Mouse (Mus musculus) erythroblast, adult 5-6 weeks (primary cell): ENCODE results near the gene Col6a6. TPM values are rescaled to one million over a fixed set of nuclear protein-coding genes. Genes with fewer than 3 reads are reported as not detected.
"Not testable (repeated sequence)": the region's sequence is repeated elsewhere in the genome, so short reads cannot be mapped to it uniquely, and the experiment has no call there.

Experiments
- ATAC-seq: replicated peaks from 2 replicates; pipeline ENCODE4 v1.8.0; 2016; ENCODE audit warnings: moderate number of reproducible peaks, mild to moderate bottlenecking, moderate TSS enrichment, inconsistent platforms; ENCODE audit not compliant: poor library complexity, low FRiP score, severe bottlenecking
- total RNA-seq, 2 experiments: library from RNA; stranded (forward) in 1 of 2; stranded (reverse) in 1 of 2; fragments of 150-400 nt in 1 of 2; fragments of 200-764, 138-1000 nt in 1 of 2; gene quantifications; 2 replicates each; pipeline versions ENCODE4 v1.2.3 to v1.2.4; 2015 to 2017; ENCODE audit warnings: low replicate concordance in 2 of 2

The Col6a6 gene
- total RNA-seq, 2 experiments from 2014 or later, result not detected

DNA sequence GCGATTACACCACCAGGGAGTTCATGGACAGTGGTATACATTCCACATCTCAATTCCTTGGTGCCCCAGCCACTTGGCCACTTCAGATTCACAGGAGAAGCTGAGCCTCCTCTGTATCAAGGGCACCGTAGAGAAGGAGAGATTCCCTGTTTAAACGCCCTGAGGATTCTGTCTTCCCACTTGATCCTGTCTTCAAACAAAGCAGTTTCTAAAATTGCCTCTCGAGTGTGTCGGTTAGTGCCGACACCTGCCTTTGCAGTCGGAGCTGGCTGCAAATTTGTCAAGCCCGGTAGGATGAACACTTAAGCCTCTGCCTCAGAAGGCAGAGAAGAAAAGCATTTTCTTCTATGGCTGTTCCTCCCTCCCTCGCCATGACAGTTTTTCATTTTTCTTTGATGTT is 134.9 kb downstream of the Col6a6 start:
- ATAC-seq, result no peak

DNA sequence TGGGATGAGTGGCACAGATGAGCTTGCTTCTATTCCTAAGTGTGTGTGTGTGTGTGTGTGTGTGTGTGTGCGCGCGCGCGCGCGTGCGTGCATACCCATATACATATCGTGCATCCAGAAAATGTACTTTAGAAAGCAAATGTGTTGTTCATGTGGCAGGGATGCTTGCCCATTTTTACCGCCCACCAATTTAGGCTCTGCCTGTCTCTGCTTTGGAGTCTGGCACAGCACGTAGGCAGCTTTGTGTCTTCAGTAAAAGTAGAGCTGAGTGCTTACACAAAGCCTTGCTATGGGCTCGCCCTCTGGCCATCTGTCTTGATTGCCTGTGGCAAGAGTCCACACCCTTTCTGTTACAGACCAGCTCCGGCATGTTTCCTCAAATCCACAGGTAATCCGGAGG is 135.5 kb downstream of the Col6a6 start:
- no peak for ATAC-seq

DNA sequence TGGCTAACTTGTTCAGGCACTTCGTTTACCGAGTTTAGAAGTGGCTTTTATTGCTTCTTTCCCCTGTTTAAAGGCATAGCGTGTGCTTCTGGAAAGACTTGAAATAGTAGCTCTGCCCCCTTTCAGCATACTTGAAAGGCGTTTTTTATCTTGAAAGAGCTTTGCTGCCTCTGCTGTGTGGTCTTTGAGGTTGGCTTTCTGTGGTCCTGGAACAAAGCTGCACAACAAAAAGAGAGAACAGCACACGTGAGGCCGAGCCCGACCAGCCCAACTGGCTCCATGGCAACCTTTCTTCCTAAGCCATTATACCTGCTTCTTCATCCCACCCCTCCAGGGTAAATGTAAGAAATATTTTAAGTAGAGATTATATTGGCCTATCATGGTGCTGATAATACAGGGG is 138.5 kb downstream of the Col6a6 start:
- ATAC-seq, result no peak

DNA sequence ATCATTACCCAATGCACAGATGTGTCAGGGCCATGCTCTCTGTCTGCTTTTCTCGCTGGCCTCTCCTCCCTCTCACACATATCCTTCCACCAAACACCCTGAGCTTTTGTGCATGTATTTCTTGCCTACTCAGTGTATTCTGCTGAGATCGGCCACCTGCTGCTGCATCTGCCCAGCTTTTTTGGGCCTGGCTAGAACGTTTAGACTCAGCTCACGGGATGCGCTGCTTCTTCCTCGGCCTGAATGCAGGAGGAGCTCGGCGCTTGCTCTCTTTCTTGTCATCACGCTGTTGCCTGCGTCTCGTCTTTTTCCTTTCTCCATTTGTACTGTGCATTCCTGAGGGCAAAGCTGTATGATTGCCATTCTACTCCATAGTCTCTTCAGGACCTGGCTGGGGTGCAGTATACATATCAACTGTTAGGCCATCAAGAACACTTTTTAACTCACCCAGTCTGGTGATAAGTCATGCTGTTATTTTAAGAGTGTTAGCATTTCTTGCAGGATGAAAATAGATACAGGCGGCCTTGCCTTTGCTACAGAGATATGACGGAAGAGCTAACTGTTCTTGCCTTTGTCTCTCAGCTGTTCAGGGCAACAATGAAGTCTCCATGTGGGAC is 143.3 kb downstream of the Col6a6 start:
- ATAC-seq, result no peak

DNA sequence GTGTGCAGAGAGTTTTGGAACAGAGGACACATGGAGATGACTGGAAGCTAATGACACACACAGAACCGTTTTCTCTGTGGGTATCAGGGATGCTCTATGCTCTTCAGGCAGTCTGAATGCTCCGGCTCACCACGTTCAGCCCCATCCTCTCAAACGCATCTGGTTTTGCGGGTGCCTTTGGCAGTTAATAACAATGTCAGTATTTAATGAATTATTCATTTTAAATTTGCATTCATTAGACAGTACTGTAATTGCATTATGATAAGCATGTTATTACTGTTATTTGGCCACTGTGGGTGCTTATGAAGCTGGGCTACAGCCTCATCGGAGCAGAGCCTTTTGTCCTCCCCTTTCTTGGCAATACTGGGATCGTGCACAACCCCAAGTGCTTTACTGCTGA is 146.6 kb downstream of the Col6a6 start:
- no peak for ATAC-seq

DNA sequence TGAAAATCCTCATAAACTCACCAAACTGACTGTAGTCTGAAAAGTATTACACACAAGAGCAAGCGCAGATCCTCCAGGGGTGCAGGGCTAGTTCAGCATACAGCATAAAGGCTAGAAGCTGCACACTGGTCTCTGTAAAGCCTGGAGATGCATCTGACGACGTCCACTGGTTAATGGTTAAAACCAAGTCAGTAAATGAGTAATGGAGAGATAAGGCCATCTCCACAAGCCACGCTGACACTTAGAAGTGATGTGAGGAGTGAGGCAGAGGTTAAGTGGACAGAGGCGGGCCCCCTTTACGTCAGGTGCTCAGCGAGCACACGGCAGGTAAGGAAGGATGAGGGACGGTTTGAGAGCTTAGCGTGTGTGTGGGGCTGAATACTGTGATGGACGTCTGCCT is 152.0 kb downstream of the Col6a6 start:
- no peak for ATAC-seq

DNA sequence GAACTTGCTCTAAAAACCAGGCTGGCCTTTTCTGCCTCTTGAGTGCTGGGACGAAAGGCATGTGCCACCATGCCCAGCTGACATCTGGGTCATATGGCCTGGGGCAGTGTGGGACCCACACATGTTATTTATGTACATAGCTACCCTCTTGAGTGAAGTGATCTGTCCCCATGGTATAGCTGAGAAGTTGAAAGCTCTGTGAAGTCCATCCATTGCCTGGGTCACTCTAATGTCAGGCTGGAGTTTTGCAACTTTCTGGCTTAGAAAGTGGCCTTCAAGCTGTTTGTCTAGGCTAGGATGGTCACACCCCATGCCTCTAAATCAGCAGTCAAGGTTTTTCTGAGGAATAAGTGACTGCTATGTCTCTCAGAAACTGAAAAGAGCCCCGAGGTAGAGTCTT is 155.9 kb downstream of the Col6a6 start:
- no peak for ATAC-seq

DNA sequence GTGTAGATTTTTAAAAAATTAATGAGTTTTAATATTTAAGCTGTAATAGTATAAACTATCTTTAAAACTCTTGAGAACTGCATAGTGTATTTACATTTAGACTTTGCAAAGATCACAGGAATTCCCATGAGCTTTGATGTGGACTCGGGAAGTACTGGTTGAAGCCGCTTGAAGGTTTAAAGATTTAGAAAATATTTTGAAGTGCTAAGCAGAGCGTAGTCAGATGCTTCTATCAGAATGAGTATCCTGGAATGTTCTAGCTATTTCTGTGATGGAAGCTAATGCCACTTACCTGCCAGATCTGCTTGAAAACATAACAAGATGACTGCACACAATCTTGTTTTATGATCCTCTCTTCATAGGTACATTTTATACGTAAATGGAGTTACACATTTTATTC is 157.0 kb downstream of the Col6a6 start:
- no peak for ATAC-seq

DNA sequence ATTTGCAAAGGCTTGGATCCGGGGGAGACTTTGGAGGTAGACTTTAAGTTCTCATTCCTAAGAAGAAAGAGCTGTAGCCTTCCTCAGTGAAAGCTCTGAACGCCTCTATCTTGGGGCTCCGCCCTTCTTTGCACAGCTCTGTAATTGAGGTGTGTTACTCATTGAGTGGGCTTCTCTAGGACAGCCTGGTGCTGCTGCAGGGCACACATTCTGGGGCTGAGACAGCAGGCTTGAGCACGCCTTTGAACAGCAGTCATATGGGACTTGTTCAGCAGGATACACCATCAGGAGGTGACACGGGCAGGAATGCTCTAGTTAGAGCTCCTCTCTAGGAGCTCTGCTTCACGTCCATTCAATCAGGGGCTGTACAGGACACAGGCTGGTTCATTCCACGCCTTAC is 162.7 kb downstream of the Col6a6 start:
- no peak for ATAC-seq

DNA sequence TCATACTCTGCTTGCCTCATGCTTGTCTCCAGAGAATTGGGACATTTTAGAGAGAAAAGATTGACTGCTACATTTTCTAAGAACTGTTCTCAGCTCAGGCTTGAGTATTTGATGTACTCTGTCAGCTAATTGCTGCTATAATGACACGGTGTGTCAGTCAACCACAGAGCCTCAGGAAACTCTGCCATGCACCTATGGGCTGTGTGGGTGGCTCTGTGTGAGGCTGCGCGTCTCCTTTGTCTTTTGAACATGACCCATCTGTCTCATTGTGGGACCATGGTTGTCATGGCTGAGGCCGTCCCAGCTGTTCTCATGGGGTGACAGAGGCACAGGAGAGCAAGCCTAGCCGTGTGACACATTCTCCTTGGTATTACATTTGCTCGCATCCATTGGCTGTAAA is 168.1 kb downstream of the Col6a6 start:
- no peak for ATAC-seq

DNA sequence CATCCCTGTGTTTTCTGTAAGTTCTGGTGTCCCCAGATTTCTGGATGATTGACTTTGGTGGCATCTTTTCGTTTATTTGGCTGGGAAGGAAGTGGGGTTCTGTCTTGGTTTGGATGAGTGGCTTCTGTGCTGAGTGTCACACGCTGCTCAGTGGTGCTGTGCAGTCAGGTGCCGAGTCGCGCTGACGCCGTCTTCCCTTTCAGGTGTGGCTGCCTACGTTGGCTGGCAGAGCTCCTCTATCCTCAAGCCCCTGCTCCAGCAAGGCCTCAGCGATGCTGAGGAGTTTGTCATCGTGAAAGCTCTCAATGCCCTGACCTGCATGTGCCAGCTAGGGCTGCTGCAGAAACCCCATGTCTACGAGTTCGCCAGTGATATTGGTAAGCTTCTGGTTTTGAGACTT is 169.7 kb downstream of the Col6a6 start:
- ATAC-seq, result no peak

DNA sequence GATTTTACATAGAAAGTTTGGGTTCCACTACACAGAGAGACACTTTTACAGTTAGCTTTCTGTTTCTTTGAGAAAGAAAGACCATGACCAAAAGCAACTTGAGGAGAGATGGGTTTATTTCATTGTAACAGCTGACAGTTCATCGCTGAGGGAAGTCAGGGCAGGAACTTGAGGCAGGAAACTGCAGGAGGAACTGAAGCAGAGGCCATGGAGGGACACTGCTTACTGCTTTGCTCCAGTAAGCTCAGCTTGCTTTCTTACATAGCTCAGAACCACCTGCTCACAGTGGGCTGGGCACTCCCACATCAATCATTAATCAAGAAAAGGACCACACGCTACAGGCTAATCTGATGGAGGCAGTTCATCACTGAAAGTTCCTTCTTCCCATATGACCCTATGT is 171.8 kb downstream of the Col6a6 start:
- ATAC-seq, result no peak

DNA sequence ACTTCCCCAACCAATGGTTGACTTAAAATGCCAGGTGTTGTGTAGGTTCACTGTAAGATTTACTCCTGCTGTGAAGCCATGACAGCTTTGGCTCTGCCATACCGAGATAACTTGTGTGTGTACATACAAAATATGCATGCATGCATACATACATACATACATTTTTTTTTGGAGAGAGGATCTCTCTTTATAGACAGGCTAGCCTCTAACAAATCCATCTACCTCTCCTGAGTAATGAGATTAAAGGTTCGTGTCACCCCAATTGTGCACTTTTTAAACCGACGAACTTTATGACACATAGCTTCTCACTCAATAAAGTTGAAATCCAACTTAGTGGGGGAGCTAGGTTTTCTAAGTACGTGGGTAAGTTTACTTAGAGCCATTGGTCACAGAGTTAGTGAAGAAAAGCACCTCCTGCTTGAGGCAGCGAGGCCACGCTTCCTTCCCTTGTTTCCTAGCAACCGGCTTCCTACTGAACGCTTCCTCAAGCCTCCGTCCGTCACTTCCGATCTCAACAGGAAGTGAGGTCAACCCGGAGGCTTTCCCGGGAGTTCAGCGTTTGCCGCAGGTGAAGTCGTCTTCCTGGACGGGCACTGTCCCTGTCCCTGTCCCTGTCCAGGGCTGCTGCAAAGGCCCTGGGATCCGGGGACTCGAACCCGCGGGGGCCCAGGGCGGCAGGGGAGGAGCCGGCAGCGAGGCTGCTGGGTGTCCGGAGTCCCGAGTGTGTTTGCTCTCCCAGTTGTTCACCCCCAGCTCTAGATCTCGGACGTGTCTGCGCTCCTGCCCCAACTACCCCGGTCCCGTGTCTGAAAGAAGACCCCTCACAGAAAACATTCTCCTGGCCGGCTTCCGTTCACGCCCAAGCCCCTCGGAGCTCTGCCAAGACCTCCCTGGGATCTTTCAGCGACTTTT is 185.2 kb downstream of the Col6a6 start, which contains the start of gene Pik3r4:
Gene Pik3r4, plus strand, starts transcription at position 519 of the 912 bp plus-strand sequence.
- ATAC-seq, result peak; percentile 95

DNA sequence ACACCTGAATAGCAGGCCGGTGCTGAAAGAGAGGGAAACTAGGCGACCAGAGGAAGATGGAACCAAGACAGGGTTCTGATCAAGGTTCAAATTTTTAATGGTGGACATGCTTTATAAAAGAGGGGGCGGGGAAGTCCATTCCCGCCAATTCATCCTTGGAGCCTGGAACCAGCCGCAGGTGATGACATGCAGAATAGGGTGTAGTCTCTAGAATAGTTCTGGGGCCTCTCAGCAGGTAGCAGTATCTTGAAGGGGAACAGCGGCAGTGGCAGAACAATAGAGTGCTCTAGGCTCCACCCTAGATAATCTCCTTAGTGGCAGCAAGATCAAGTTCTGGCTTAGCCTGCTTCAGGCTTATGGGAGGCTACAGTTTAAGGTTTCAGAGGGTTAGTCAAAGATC is 186.6 kb downstream of the Col6a6 start:
- ATAC-seq, result not testable (repeated sequence)

Other genes with a start within 250 kb of the Col6a6 start
- 8.6 and 9.8 TPM in 2 replicates for gene Pik3r4, start 185.2 kb downstream of the Col6a6 start, total RNA-seq (2015; ENCODE audit: low replicate concordance)
- 4.6 and 7.1 TPM in 2 replicates for gene Pik3r4, start 185.2 kb downstream of the Col6a6 start, total RNA-seq (2017; ENCODE audit: low replicate concordance)
- not detected in 2 replicates for gene Col6a5, start 132.5 kb upstream of the Col6a6 start, total RNA-seq (2015; ENCODE audit: low replicate concordance)
- not detected in 2 replicates for gene Col6a5, start 132.5 kb upstream of the Col6a6 start, total RNA-seq (2017; ENCODE audit: low replicate concordance)